Mouse (Mus musculus) naive thymus-derived CD4-positive, alpha-beta T cell, adult 2 months (primary cell): ENCODE measurements around the gene Ccin.
A peak's percentile ranks its signal among the peaks of the same experiment; 100 is the strongest.

ENCODE experiments used
- DNase-seq: peaks from one replicate; pipeline ENCODE4 v3.0.0-alpha.2; 2011; ENCODE audit warnings: low read depth

Gene Ccin

GRCm38 (mm10) chr4:44013391-44014070 is 30.2 kb downstream of the Ccin start:
- DNase-seq = no peak

DNA sequence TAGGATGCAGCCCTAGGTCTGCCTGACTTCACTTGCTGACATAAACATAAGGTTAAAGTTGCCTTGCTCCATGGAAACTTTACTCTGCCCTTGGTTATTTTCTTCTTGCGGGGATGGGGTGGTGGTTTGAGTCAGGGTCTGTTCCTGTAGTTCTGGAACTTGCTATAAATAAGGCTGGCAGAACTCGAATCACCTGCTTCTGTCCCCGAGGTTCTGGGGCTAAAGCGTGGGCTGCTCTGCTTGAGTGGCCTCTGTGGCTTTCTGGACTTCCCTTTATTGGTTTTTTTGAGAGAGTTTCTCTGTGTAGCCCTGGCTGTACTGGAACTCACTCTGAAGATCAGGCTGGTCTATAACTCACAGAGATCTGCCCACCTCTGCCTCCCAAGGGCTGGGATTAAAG is 32.8 kb downstream of the Ccin start:
- no peak for DNase-seq

DNA sequence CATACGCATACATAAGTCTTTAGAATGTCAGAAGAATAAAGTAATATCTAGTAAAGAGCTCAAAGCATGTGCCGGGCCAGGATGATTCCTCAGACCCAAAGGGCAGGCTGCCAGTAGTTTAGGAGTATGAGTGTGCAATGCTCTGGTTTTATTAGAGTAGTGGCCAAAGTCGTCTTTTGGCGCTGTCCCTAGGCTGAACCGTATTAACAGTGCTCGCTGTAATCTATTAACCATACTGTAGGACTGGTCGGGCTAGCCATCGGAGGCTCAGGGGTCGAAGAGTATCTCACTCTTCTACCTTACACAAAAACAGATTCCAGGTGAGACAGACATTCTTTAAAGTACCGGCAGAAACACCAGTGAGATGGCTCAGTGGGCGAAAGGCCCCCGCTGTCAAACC is 33.5 kb downstream of the Ccin start:
- DNase-seq = no peak

DNA sequence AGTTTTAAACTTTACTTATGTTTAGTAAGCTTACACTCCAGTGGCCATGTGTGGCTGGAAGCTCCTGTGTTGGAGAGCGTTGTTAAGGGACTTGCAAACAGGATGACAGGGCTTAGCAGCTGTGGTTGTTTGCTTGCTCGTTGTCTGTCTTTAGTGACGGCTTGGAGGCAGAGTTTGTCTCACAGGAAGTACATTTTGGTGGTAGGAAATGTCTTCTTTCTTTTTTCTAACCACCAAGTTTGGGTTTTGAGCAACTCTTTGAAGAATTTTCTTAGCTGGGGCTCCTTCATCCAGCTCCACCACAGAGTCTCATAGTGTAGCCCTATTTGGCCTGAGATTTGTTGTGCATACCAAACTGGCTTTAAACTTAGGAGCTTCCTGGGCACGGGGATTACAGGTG is 39.0 kb downstream of the Ccin start:
- peak; percentile 91 for DNase-seq

DNA sequence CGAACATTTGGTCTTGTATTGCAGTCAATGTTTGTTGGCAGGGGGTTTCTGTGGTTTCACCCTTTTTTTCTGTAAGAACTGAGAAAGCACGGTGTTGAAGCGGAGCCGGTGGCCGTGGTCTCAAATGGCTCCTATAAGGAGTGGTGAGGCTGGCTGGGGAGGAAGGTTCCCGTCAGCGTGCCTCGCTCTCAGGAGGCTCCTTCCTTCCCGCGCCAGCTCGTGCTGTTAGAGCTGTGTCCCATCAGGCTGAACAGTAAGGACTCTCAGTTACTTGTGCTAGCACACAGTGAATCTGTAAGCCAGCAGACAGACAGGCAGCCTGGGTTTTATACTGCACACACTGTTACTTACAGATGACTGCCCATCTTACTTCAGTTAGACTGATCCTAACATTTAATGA is 39.5 kb downstream of the Ccin start:
- no peak for DNase-seq

GRCm38 (mm10) chr4:44023681-44024080 is 40.4 kb downstream of the Ccin start:
- no peak for DNase-seq

- DNase-seq = no peak
These were observed 41.0 kb downstream of the Ccin start for GRCm38 (mm10) chr4:44024241-44024640.

GRCm38 (mm10) chr4:44025570-44025969 is 42.3 kb downstream of the Ccin start:
- DNase-seq = no peak

- no peak for DNase-seq
These were observed 45.2 kb downstream of the Ccin start for GRCm38 (mm10) chr4:44028303-44029135.

- DNase-seq = no peak
These were observed 46.4 kb downstream of the Ccin start for GRCm38 (mm10) chr4:44029661-44030066.

DNA sequence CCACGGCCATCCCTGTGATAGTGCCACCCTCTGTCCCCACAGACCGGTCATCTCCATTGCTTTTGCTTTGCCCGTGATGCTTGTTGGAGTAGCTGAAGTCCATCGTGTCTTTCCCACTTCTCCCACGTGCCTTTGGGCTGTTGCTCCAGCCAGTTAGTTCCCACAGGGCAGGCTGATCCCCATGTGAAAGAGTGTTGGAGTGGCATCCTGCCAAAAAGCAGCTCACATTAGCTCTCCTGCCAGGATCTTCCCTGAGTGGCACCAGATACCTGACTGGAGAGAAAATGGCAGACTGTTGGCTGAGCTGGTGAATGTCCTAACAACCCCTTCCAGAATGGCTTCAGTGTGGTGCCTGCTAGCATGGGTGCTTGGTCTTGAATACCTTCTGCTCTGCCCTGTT is 48.2 kb downstream of the Ccin start:
- no peak for DNase-seq
